Mouse (Mus musculus): Measurements from ENCODE around the gene Lrig1.

The Lrig1 gene

GRCm38 (mm10) chr6:94700067-94700491, at the start of gene Lrig1:
Lrig1 (minus strand) TSS chr6:94700158.
- DNase-seq = peak; percentile 98

- no peak for DNase-seq
These were observed 49.7 kb upstream of the Lrig1 start for GRCm38 (mm10) chr6:94749626-94750025.

- DNase-seq = no peak
These were observed 48.4 kb upstream of the Lrig1 start for GRCm38 (mm10) chr6:94748361-94748760.

- no peak for DNase-seq
These were observed 40.3 kb upstream of the Lrig1 start for GRCm38 (mm10) chr6:94740117-94740729.

- no peak for DNase-seq
These were observed 38.7 kb upstream of the Lrig1 start for GRCm38 (mm10) chr6:94738647-94739046.

- peak; percentile 76 for DNase-seq
These were observed 33.9 kb upstream of the Lrig1 start for GRCm38 (mm10) chr6:94733878-94734277.

GRCm38 (mm10) chr6:94729847-94730246, 29.9 kb upstream of the Lrig1 start:
- DNase-seq = no peak

GRCm38 (mm10) chr6:94729132-94729531, 29.2 kb upstream of the Lrig1 start:
- peak; percentile 25 for DNase-seq

- DNase-seq = no peak
These were observed 24.7 kb upstream of the Lrig1 start for GRCm38 (mm10) chr6:94724612-94725011.

GRCm38 (mm10) chr6:94718607-94719346, 18.8 kb upstream of the Lrig1 start:
- DNase-seq = no peak

- DNase-seq = no peak
These were observed 17.9 kb upstream of the Lrig1 start for GRCm38 (mm10) chr6:94717705-94718489.

GRCm38 (mm10) chr6:94715645-94715940, 15.6 kb upstream of the Lrig1 start:
- no peak for DNase-seq

GRCm38 (mm10) chr6:94714815-94715644, 15.1 kb upstream of the Lrig1 start:
- no peak for DNase-seq

GRCm38 (mm10) chr6:94709832-94710231, 9.9 kb upstream of the Lrig1 start:
- no peak for DNase-seq

GRCm38 (mm10) chr6:94709150-94709549, 9.2 kb upstream of the Lrig1 start:
- DNase-seq = no peak

GRCm38 (mm10) chr6:94707254-94707653, 7.3 kb upstream of the Lrig1 start:
- DNase-seq = no peak

GRCm38 (mm10) chr6:94705931-94706330, 6.0 kb upstream of the Lrig1 start:
- no peak for DNase-seq

- no peak for DNase-seq
These were observed 3.0 kb upstream of the Lrig1 start for GRCm38 (mm10) chr6:94702993-94703392.

GRCm38 (mm10) chr6:94701071-94701470, 1.1 kb upstream of the Lrig1 start:
- DNase-seq = no peak

GRCm38 (mm10) chr6:94700612-94701011, 654 bp upstream of the Lrig1 start:
- peak; percentile 71 for DNase-seq

GRCm38 (mm10) chr6:94699173-94699987, 578 bp downstream of the Lrig1 start:
- DNase-seq = peak; percentile 51

All from thymus, postnatal 14 days (tissue).